Mouse (Mus musculus): ENCODE results near the gene Sec14l2.

Gene Sec14l2

GRCm38 (mm10) chr11:4097091-4097621 lies 26.1 kb downstream of the Sec14l2 start:
- no peak for DNase-seq

- DNase-seq: peak; percentile 99
Measured at GRCm38 (mm10) chr11:4096054-4096984, 26.9 kb downstream of the Sec14l2 start.

- peak; percentile 79 for DNase-seq
Measured at GRCm38 (mm10) chr11:4095171-4096053, 27.8 kb downstream of the Sec14l2 start, which contains the start of gene Mtfp1. TSS of gene Mtfp1 (minus strand) at chr11:4095445.

GRCm38 (mm10) chr11:4094378-4095170 lies 28.6 kb downstream of the Sec14l2 start:
- peak; percentile 84 for DNase-seq

GRCm38 (mm10) chr11:4093459-4094377 lies 29.5 kb downstream of the Sec14l2 start:
- peak; percentile 26 for DNase-seq

GRCm38 (mm10) chr11:4087267-4087666 lies 35.9 kb downstream of the Sec14l2 start:
- DNase-seq: no peak

- DNase-seq: no peak
Measured at GRCm38 (mm10) chr11:4086246-4086645, 37.0 kb downstream of the Sec14l2 start.

- peak; percentile 85 for DNase-seq
Measured at GRCm38 (mm10) chr11:4083316-4084078, 39.7 kb downstream of the Sec14l2 start.

GRCm38 (mm10) chr11:4080219-4080618 lies 43.0 kb downstream of the Sec14l2 start:
- DNase-seq: peak; percentile 74

GRCm38 (mm10) chr11:4078267-4078933 lies 44.8 kb downstream of the Sec14l2 start:
- DNase-seq: no peak

- DNase-seq: peak; percentile 51
Measured at GRCm38 (mm10) chr11:4076633-4077032, 46.6 kb downstream of the Sec14l2 start.

GRCm38 (mm10) chr11:4069664-4070063 lies 53.6 kb downstream of the Sec14l2 start:
- DNase-seq: no peak

- DNase-seq: no peak
Measured at GRCm38 (mm10) chr11:4064627-4065122, 58.5 kb downstream of the Sec14l2 start, which contains the start of gene Sec14l3. TSS of gene Sec14l3 (plus strand) at chr11:4064841.

GRCm38 (mm10) chr11:4062981-4063380 lies 60.2 kb downstream of the Sec14l2 start:
- no peak for DNase-seq

- DNase-seq: no peak
Measured at GRCm38 (mm10) chr11:4062523-4062922, 60.7 kb downstream of the Sec14l2 start.

- DNase-seq: no peak
Measured at GRCm38 (mm10) chr11:4060866-4061575, 62.2 kb downstream of the Sec14l2 start.

- peak; percentile 90 for DNase-seq
Measured at GRCm38 (mm10) chr11:4053586-4053985, 69.6 kb downstream of the Sec14l2 start.

- DNase-seq: no peak
Measured at GRCm38 (mm10) chr11:4048438-4048837, 74.8 kb downstream of the Sec14l2 start.

GRCm38 (mm10) chr11:4047766-4048165 lies 75.4 kb downstream of the Sec14l2 start:
- no peak for DNase-seq
